ENCODE assay signal across 29 mouse cellular contexts in genomic region chr7:87122516-87122915, GRCm38 (mm10).
DNase-seq lines count a peak whose midpoint lies in the region; ATAC-seq and TF ChIP-seq lines count a peak whose summit lies in the region.
"Had no signal": no experiment of that assay in that cellular context is flagged by ENCODE, and none has a peak within 500 bp of the region (broad histone marks: within the 10 kb centered on the region; RNA-seq: fewer than 3 reads in every experiment).

No protein-coding gene starts in this region.

- no peak overlapping the region for H3K27ac ChIP-seq in kidney, adult 2 months (ENCODE audit: insufficient read depth, low read depth, low read length)
- H3K27ac ChIP-seq in kidney, embryonic 14.5 days (ENCODE audit: low read depth, low read length) = no peak overlapping the region
- no peak overlapping the region for H3K27ac ChIP-seq in kidney, postnatal 0 days
- H3K27ac ChIP-seq: embryonic facial prominence, embryonic 10.5 days; embryonic facial prominence, embryonic 13.5 days; forebrain, embryonic 12.5 days; forebrain, embryonic 15.5 days; heart, adult 2 months; heart, embryonic 10.5 days; heart, embryonic 13.5 days; hindbrain, embryonic 14.5 days; hindbrain, postnatal 0 days had no signal

- DNase-seq in kidney, adult 2 months = peak; percentile 88
- DNase-seq in kidney, postnatal 0 days (ENCODE audit: low spot score) = no peak
- no peak for DNase-seq in kidney, adult 18-20 months
- peak; percentile 7 to 59 for DNase-seq in kidney, postnatal 25 days
- DNase-seq in adrenal gland, postnatal 25 days = no peak
- DNase-seq: adrenal gland, adult 2 months; adrenal gland, postnatal 14 days; B cell, adult 2 months; cerebellum, adult 11-12 months; cerebellum, adult 8-10 months; cerebellum, postnatal 10 days; cerebellum, postnatal 36 days; embryo, embryonic 11 days; gastrocnemius, postnatal 25 days; heart, adult 2 months; heart, postnatal 14 days; heart, postnatal 4 days had no signal

- no peak for TF ChIP-seq POLR2A in kidney, adult 2 months (IDR thresholded peaks at IDR 0.05; ENCODE audit: low read depth, low read length)

- no peaks in the 10 kb centered on the region for H3K36me3 ChIP-seq in kidney, adult 2 months (ENCODE audit: control insufficient read depth, insufficient read depth, low read length)
- no peaks in the 10 kb centered on the region for H3K36me3 ChIP-seq in kidney, embryonic 14.5 days (ENCODE audit: control insufficient read depth, insufficient read depth, low read length)
- H3K36me3 ChIP-seq in kidney, postnatal 0 days (ENCODE audit: insufficient read depth, low read length) = no peaks in the 10 kb centered on the region
- H3K36me3 ChIP-seq: embryonic facial prominence, embryonic 10.5 days; embryonic facial prominence, embryonic 13.5 days; forebrain, embryonic 12.5 days; forebrain, embryonic 15.5 days; G1E; heart, embryonic 10.5 days; heart, embryonic 13.5 days had no signal

- no peak overlapping the region for H3K4me3 ChIP-seq in kidney, adult 2 months (ENCODE audit: insufficient read depth, low read depth, low read length)
- H3K4me3 ChIP-seq in kidney, embryonic 14.5 days (ENCODE audit: low read length) = no peak overlapping the region
- no peak overlapping the region for H3K4me3 ChIP-seq in kidney, postnatal 0 days (replicated peaks; ENCODE audit: low read depth, low read length)
- H3K4me3 ChIP-seq: embryonic facial prominence, embryonic 10.5 days; embryonic facial prominence, embryonic 13.5 days; erythroblast, embryonic 14.5 days; forebrain, embryonic 12.5 days; forebrain, embryonic 15.5 days; heart, adult 2 months; heart, embryonic 10.5 days; heart, embryonic 13.5 days had no signal

- no peaks in the 10 kb centered on the region for H3K9me3 ChIP-seq in kidney, embryonic 14.5 days (ENCODE audit: control insufficient read depth, low read length)
- H3K9me3 ChIP-seq in kidney, postnatal 0 days (replicated peaks; ENCODE audit: low read length) = no peaks in the 10 kb centered on the region
- H3K9me3 ChIP-seq: embryonic facial prominence, embryonic 10.5 days; embryonic facial prominence, embryonic 13.5 days; forebrain, embryonic 12.5 days; forebrain, embryonic 15.5 days; G1E; heart, embryonic 10.5 days; heart, embryonic 13.5 days had no signal

- TF ChIP-seq CTCF in kidney, adult 2 months (conservative IDR thresholded peaks at IDR 0.05; ENCODE audit: insufficient read depth, insufficient read length, low read depth, low read length) = no peak
- no peak for TF ChIP-seq CTCF in kidney, postnatal 0 days (IDR thresholded peaks at IDR 0.05; ENCODE audit: low read depth)

- WGBS in kidney, adult 2 months = 54% methylated on average over 1 of the region's 1 CpGs
- WGBS in kidney, embryonic 14.5 days = 79% methylated on average over 1 of the region's 1 CpGs
- WGBS in kidney, postnatal 0 days = 64% methylated on average over 1 of the region's 1 CpGs

- no peak for ATAC-seq in kidney, embryonic 14.5 days (ENCODE audit: low FRiP score, low TSS enrichment)
- 0 out of 2 replicates have a peak, but pooled peaks have one; percentile 13 for ATAC-seq in kidney, postnatal 0 days (replicated peaks; ENCODE audit: low FRiP score, low read depth)
- ATAC-seq: forebrain, embryonic 15.5 days; hindbrain, postnatal 0 days had no signal

- H3K4me2 ChIP-seq in kidney, embryonic 14.5 days (replicated peaks; ENCODE audit: low read depth, low read length) = no peak overlapping the region
- no peak overlapping the region for H3K4me2 ChIP-seq in kidney, postnatal 0 days (ENCODE audit: low read length)
- H3K4me2 ChIP-seq: embryonic facial prominence, embryonic 13.5 days; forebrain, embryonic 12.5 days; forebrain, embryonic 15.5 days; heart, embryonic 13.5 days; hindbrain, embryonic 14.5 days had no signal

- H3K27me3 ChIP-seq in kidney, adult 2 months (replicated peaks; ENCODE audit: control insufficient read depth, insufficient read depth, low read length) = no peaks in the 10 kb centered on the region
- no peaks in the 10 kb centered on the region for H3K27me3 ChIP-seq in kidney, embryonic 14.5 days (ENCODE audit: control insufficient read depth, insufficient read depth, low read length)
- no peaks in the 10 kb centered on the region for H3K27me3 ChIP-seq in kidney, postnatal 0 days (ENCODE audit: insufficient read depth, low read length)
- H3K27me3 ChIP-seq: CH12.LX; embryonic facial prominence, embryonic 13.5 days; forebrain, embryonic 12.5 days; forebrain, embryonic 15.5 days; heart, embryonic 13.5 days had no signal

- H3K4me1 ChIP-seq in kidney, adult 2 months (ENCODE audit: control insufficient read depth, insufficient read depth, low read length) = 0 out of 2 replicates have a peak, but pooled peaks cover 2% of the 10 kb centered on the region
- no peaks in the 10 kb centered on the region for H3K4me1 ChIP-seq in kidney, embryonic 14.5 days (ENCODE audit: control insufficient read depth, insufficient read depth, low read length)
- H3K4me1 ChIP-seq in kidney, postnatal 0 days (replicated peaks; ENCODE audit: insufficient read depth, low read length) = no peaks in the 10 kb centered on the region
- H3K4me1 ChIP-seq: embryonic facial prominence, embryonic 10.5 days; embryonic facial prominence, embryonic 13.5 days; forebrain, embryonic 12.5 days; forebrain, embryonic 15.5 days; heart, embryonic 10.5 days; heart, embryonic 13.5 days had no signal

- no peak overlapping the region for H3K9ac ChIP-seq in kidney, embryonic 14.5 days (ENCODE audit: low read depth, low read length)
- H3K9ac ChIP-seq in kidney, postnatal 0 days (ENCODE audit: low read depth, low read length) = no peak overlapping the region
- H3K9ac ChIP-seq: embryonic facial prominence, embryonic 13.5 days; forebrain, embryonic 12.5 days; forebrain, embryonic 15.5 days; heart, embryonic 13.5 days; hindbrain, embryonic 14.5 days had no signal

Comparison
In these comparisons a context has a peak if more than half of its experiments do, and no peak if none do; other contexts are left out.
1. DNase-seq: peak in kidney, adult 2 months (single experiment) and kidney, postnatal 25 days (2 of 2); none in kidney, postnatal 0 days (single experiment), kidney, adult 18-20 months (single experiment) and adrenal gland, postnatal 25 days (single experiment).